Mouse (Mus musculus): ENCODE data around the gene a.

The a gene

DNA sequence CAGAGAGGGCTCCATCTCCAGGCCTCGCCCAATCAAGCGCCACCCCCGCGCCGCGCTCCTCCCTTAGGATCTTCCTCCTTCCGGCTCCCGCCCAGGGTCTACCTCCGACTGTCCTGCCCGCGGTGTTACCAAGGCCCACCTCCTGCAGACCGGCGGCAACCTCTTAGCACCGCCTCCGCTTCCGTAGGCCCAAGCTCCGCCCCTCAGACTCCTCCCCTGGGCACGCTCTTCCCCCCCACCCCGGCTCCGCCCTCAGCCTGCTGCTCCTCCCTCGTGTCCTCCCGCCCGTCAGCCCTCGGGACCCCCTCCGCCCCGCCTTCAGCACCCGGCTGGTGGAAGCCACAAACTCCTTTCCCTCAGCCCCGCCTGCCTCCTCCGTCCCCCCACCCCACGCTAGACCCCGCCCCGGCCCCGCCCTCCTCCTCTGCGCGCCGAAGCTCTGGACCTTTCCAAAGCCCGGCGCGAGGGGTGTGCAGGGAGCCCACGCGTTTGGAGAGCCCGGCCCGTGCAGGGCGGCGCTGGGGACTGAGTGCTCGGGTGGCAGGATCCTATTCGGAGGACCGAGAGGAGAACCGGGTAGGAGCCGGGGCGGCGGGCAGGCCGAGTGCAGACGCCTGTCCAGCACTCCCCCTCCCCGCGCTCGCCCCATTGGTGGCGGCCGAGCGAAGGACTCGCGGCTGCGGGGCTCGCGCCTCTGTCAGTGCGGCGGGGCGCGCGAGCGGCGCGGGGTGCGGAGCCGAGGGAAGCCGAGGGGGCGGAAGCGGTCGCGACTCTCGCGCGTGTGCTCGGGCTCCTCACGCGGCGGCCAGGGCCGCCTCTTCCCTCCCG is at the start of gene a, which contains the start of gene Raly:
TSS of gene a (plus strand) at position 747 of the 828 bp plus-strand sequence.
TSS of gene Raly (plus strand) at position 441 of the 828 bp plus-strand sequence.
- peak; percentile 99 for DNase-seq (ENCODE audit: low spot score)

DNA sequence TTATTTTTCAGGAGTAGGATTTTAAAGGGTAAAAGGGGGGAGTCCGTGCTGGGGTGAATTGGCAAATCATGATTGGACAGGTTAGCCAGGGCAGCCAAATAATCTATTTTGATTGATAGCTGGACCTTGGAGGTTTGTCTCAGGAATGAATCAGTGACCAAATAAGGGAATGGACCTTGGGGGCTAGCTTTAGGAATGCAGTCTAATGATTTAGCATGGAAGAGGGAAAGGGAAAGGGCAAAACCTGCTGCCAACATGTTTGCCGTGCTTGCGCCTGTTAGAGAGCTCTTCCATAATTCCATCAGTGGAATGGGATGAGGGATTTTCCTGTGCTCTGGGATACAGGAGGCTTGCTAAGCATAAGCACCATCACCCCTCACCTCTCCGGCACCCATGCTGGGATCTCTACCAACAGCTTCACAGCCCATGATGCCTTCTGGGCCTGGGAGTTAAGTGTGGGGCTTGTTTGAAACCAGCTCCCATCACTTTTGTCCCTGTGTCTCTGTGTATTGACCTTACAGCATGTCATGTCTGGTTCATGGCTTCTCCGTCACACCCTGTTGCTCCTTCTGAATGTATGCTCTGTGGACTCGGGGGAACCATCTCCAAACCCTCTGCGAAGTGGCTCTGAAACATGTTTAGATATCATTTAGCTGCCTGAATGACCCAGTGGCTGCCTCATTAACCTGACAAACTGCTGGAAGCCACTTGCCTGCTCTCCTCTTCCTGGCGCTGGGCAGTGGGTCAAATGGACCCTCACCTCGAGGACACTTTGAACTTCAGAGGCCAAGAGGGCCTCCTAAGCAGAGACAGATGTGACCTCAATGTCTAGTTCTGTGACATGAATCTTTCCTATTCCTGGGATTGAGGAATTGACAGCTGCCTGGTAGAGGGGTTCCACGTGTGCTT is 48.0 kb upstream of the a start:
- DNase-seq (ENCODE audit: low spot score) = peak; percentile 49

DNA sequence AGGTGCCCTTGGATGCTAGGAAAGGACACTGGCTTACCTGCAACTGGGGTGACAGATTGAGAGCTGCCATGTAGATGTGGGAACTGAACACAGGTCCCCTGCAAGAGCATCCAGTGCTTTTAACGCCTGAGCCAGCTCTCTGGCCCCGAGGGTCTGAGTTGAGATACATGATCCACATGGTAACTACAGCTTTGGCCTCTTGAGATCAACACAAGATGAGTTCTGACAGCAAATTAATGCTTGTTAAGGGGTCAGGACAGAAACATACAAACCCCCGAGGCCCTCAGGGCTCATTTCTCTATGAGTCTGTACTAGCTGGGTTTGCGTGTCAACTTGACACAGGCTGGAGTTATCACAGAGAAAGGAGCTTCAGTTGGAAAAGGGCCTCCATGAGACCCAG is 47.3 kb upstream of the a start:
- DNase-seq (ENCODE audit: low spot score) = peak; percentile 23

DNA sequence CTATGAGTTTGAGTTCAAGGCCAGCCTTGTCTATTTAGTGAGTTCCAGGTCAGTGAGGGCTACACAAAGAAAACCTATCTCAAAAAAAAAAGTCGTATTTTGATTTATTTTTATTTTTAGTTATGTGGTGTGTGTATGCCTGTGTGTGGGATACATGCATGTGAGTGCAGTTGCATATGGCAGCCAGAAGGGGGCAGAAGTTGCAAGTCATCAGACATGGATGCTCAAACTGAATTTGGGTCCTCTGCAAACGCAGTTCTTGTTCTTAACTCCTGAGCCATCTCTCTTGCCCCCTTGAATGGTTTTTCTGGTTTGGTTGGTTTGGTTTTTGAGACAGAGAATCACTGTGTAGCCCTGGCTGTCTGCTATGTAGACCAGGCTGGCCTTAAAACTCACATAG is 42.8 kb upstream of the a start:
- no peak for DNase-seq (ENCODE audit: low spot score)

DNA sequence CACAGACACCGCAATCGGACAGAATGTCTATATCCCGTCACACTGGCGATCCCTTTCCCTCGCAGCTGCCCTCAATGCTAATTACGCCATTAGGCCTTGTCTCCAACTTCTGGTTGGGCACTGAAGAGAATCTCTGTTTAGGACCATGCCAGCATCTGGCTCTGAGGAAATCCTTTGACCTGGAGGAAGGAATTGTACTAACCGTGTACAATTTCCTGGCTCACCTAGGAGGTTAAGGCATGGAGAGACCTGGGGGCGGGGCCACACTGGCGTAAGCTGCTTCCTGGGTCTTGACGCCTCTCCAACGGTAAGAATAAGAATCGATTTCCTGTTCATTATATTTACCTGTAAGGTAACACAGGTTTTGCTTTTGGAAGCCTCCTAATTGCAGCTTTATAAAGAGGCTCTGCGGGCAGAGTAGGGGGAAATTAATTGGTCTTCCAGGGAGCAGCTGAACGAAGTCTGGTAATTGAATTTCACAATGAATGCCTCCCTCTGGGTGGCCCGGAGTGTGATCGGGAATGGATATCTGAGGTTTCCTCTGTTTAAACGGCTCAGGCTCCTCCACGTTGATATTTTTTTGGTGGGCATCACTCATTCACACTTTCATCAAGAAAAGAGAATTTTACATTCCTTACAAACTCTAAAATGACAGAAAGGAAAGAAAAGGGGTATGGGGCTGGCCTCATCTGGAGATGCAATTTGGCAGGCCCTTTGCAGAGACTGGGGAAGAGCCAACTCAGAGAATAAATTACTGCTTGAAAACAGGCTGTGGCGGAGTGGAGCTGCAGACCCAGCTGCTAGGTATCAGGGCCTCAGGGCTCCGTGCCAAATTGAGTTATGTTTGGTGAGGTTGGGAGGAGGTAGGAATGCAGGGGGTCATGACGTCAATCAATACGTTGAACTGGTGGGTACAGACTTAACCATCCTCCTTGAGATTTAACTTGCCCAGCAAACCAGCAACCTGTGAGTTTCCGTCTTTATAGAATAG is 41.9 kb upstream of the a start:
- peak; percentile 48 for DNase-seq (ENCODE audit: low spot score)

DNA sequence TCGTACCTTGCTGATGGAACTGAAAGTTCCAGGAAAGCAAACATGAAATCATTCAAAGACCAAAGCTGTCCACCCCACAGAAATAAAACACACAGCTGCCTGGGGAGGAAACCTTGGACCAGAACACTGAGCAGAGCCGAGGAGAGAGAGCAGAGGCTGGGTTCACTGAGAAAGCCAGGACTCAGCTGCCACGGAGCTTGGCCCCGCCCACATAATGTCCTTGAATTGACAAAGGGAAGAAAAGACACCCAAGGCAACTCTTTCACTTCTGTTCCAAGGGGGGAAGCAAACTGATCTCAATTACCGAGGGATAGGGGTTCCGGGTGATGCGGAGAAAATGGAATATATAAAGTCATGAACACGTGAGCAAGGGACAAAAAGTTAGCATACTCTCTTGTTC is 39.3 kb upstream of the a start:
- DNase-seq (ENCODE audit: low spot score) = no peak

DNA sequence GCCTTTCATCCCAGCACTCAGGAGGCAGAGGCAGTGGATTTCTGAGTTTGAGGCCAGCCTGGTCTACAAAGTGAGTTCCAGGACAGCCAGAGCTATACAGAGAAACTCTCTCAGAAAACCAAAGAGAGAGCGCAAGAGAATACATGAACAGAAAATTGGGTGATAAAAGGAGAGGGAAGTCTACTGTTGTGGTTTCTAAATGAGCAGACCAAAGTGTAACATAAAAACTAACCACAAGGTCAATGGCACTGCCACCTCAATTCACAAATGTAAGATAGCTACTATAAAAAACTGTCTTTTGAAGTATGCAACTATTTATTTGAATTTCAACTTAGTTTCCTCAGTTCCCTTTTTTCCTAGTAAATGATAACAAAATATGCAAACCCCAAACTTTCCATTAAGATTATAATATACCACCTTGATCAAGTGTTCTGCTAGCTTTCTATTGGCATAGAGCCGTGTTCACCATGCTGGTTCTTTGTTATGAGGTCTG is 37.1 kb upstream of the a start:
- no peak for DNase-seq (ENCODE audit: low spot score)

DNA sequence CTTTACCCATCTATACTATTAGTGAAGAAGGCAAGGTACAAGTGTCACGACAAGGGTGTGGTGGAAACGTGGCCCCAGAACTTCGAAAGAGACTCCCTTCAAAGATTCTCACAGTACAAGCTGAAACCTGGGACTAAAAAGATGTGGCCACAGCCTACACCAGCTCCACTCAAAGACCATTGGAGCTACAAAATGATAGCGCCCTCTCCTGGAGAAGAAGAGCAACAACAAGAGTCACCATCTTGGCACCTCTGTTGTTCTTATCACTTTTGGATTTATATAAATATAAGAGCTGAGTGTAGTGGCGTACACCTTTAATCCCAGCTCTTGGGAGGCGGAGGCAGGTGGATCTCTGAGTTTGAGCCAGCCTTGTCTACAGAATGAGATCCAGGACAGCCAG is 35.4 kb upstream of the a start:
- DNase-seq (ENCODE audit: low spot score) = peak; percentile 46

DNA sequence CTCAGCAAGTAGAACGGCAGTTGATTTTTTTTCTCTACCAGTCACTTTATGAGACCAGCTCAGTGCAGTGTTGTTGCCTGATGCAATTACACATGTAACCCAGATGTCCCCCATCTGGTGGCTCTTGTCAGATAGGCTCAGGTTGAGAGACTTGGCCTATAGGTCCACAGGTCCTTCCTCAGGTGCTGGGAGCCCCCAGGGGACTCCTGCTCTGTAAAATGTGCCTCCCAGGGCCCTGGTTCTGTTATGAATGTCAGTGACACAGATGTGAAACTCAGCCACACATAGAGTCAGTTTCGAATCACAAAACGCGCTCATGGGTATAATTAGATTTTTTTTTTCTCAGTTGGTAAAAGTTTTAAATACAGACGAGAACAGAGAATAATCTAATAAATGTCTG is 33.5 kb upstream of the a start:
- DNase-seq (ENCODE audit: low spot score) = no peak

DNA sequence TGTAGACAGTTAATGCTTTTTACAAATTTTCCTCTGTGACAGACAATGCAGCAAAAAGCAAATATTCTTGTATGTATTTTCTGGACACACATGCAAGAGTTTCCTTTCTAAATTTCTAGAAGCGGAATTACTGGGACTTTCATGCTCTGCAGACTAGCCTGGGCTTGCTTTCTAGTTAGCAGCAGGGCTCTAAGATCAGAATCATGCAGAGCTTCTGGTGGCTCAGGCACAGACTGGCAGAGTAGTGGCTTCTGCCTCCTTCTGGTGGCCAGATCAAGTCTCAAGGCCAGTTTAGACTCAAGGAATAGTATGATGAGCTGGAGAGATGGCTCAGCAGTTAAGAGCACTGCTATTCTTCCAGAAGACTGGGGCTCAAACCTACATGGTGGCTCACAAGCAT is 32.7 kb upstream of the a start:
- DNase-seq (ENCODE audit: low spot score) = no peak

DNA sequence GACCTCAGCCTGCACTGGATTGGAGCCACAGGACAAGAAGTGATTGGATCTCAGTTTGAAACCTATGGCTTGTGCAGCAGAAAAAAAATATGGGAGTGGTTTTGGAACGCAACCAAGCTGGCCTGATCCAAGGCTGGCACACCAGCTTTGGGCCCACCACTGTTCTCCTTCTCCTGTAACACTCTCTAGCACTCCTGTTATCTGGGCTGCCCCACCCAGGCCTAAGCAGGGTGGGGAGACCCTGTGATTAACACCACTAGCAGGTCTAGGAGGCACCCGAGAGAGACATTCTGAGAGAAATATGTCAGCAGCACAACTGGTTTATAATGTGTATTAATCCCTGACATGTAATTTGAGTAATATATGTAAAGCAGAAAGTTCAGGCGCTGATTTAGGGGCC is 28.0 kb upstream of the a start:
- no peak for DNase-seq (ENCODE audit: low spot score)

DNA sequence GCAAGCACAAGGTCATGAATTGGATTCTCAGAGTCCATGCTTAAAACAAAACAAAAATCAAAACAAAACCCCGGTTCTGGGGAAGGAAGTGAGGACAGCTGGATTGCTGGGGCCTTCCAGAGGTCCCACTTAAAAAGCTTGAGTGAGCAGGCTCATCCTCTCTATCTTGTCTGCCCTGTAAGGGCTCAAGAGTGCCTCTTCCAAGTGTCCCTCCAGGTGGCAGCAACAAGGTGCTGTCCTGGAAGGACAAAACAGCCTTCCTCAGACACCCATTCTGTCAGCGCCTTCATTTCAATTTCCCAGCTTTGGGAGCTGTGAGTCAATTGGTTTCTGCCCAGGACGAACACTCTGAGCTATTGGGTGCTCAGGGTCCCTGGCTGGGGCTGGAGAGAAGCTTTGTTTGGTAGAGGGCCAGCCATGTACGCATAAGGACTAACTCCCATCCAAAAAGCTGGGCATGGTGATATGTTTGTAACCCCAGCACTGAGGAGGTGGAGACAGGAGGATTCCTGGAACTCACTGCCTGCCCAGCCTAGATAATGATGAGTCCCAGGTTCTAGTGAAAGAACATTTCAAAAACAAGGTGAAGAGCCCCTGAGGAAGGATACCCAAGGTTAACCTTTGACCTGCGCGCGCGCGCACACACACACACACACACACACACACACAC is 26.2 kb upstream of the a start:
- no peak for DNase-seq (ENCODE audit: low spot score)

DNA sequence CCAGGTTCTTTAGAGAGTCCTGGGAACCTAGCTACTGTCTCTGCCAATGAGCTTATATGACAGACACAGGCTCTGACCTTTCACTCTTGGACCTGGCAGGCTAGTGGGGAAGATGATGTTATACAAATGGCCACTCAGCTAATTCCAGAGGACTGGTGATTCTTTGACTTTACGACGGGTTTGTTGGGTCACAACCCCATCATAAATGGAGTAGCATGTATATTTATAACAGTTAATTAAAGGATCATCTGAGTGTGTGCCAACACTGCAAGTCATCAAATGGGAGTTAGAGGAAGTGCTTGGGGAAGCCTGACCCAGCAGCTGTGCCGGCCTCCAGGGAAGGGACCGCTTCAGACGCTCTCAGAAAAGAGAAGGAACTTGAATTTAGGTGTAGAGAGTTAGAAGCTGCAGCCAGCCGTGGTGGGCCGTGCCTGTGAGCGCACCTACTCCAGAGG is 25.6 kb upstream of the a start:
- no peak for DNase-seq (ENCODE audit: low spot score)

DNA sequence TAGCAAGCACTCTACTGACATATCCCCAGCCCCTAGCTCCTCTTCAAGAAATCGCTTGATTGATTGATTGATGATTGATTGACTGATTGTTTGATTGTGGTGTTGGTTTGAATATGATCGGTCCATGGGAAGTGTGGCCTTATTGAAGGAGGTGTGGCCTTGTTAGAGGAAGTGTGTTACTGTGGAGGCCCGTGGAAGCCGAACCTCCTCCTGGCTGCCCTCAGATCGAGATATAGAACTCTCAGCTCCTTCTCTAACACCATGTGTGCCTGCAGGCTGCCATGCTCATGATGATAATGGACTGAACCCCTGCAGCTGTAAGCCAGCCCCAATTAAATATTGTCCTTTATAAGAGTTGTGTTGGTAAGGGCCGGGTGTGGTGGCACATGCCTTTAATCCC is 24.2 kb upstream of the a start:
- no peak for DNase-seq (ENCODE audit: low spot score)

DNA sequence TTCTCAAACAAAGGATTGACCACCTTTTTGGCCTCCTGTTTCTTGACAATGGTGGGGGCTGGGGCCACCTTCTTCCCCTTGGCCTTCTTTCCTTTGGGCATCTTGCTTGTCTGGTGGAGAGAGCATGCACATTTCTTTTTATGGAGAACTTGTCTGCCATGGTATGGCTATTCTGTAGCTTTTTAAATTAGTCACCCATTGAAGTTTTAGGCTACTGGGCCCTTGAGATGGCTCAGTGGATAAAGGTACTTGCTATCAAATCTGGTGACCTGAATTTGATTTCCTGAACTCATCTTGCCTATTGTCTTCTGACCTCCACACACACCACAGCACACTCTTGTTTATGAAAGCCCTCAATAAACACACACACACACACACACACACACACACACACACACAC is 21.3 kb upstream of the a start, which contains the start of gene Gm14214:
TSS of gene Gm14214 (minus strand) at position 101 of the 400 bp plus-strand sequence.
- no peak for DNase-seq (ENCODE audit: low spot score)

DNA sequence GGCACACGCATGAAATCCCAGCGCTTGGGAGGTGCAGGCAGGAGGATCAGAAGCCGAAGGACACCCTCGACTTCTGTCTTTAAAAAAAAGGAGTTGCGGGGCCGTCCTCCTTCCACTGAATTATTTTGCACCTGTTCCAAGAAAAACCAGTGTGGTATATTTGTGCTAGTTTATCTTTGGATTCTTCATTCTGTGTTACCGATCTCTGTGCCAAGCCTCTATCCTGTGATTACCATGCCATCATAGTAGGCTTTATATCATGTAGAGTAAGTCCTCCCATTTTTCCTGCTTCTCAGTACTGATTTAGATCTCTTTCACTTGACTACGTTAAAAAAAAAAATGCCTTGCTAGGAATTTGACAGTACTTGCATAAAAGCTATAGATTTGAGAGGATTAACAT is 19.6 kb upstream of the a start:
- no peak for DNase-seq (ENCODE audit: low spot score)

DNA sequence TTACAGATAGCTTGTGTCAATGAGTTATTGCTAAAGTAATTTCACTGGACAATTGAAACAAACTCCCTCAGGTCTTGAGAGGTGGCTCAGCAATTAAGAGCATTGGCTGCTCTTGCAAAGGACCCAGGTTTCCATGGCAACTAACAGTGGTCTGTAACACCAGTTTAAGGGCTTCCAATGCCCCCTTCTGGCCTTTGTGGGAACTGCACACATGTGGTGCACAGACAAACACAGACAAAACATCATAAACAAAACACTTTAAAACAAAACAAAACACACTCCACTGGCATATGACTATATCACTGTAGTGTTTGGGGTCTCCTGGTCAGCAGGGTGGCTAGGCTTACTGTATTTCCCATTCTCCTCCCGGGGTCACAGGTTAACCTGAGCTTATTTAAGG is 17.2 kb upstream of the a start:
- DNase-seq (ENCODE audit: low spot score) = peak; percentile 78

DNA sequence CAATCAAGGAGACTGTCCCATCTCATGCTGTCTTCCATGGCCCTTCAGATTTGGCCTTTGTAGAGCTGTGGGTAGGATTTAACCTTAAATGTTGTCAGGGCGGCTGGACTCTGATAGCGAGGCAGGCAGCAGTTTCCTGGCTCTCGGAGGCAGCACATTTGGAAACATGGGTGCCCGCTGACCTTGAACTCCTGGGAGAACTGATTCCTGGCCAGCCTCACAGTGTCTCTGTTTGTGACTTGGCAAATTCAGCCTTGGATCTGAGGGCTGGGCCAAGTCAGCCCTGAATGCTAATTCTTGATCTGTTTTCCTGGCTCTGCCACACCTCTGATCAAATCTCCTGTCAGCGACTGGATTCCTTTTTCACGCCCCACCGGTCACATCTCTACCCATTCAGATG is 14.7 kb upstream of the a start:
- DNase-seq (ENCODE audit: low spot score) = no peak

DNA sequence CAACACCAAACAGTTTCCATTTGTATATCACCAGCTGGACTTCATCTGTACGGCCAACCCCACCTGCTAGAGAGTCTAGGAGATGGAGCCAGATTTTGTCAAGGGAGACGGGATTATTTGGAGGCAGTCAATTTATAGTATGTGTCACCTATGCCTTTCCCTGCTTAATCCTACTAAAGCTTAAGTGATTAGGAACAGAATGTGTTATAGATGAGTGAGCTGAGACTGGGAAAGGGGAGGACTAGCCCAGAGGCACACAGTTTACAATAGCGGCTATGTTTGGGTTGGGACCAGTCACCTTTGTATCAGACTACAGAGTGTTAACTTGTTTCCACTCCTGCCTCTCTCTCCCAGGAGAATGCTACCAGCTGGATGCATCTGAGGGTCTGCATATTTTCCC is 11.6 kb upstream of the a start:
- DNase-seq (ENCODE audit: low spot score) = no peak

DNA sequence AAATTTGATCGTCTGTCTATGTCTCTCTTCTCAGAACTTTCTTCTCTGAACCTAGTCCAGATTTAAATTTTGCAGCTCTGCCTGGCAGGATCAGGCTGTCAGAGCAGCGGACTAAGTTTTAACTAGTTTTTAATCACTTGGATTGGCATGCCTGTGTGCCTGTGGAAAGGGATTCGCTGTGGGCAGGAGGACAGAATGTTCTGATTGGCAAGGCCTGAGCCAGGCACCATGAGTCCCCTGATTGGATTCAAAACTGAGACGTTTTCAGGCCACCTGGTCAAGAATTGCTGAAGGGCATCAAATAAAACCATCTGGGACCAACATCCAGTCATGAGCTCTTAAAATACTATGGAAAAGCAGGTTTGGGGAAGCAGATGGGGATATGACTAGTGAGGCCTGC is 8.8 kb upstream of the a start:
- DNase-seq (ENCODE audit: low spot score) = no peak

Data from embryo, embryonic 10 days (tissue).